Mouse (Mus musculus) heart, postnatal 10 days (tissue): ENCODE measurements around the gene Emx1. TPM values are rescaled to one million over a fixed set of nuclear protein-coding genes. Genes with fewer than 3 reads are reported as not detected.

Experiments used
- DNase-seq, 2 experiments: peaks; one replicate each; pipeline ENCODE4 v3.0.0; 2021
- intact Hi-C: fragments of 180-260 bp; cut with DNase I; formaldehyde crosslinking; loops from one replicate; pipeline ENCODE4 v1.15.1; 2025
- total RNA-seq, 2 experiments: library from RNA; stranded (reverse); gene quantifications; 2 replicates each; pipeline ENCODE4 v1.2.3; 2021

Gene Emx1
- total RNA-seq, 2 experiments from 2014 or later: not detected

DNA sequence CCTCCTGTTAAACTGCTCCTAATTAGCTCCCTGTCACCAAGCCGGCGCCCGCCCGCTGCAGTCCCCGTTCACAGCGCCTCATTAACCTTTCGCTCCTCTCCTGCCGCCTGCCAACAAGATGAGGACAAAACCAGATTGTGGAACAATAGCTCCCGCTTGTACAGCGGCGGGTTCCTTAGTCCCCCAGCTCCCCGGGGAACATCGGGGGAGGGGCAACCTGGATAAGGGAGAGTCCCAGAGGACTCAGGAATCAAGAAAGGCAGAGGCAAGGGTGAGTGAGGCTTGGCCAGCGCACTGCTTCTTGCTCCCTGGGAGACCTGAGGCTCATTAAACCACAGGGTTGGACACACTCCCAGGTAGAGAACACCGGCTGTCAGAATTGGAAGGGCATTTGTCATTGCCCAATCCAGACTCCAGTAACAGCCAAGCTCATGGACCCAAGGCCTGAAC, 37.2 kb downstream of the Emx1 start:
- peak in 1 of 2 experiments; percentile 1 for DNase-seq
- intact Hi-C loops: no loop called here

DNA sequence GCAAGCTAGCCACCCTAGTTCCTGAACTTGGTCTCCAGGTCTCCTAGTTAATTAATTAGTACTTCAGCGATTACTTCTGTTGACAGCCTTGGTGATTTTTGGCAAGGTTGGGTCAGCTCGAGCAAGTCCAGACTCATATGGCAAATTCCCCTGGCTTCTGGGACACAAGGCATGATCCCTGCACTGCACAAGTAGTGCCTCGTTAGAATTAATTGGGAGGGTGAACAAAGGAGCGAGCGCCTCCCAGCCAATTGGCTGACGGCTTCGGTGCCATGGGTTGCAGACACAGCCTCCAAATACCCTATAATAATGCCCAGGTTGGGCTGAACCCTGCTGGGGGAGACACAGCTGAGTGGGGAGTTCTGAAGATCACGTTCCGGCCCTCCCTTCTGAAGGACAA, 39.3 kb downstream of the Emx1 start:
- intact Hi-C loops: no loop called here
- no peak for DNase-seq

DNA sequence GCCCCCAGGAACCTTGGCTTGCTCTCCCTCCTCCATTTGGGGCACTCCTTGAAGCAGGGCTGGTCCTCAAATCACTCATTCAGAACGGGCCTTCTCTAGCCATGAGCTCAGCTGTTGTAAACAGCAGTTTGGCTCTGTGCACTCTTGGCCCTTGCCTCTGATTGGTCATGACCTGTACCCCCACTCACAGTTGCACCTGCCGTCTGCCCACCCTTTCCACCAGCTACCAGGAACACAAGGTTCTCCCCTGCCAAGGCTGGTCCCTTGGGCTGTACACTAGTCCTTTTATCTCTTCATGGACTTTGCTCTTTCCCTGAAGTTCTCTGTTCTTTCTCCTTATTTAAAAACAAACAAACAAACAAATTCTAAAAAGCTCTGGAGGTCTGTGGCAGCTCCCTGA, 40.3 kb downstream of the Emx1 start:
- no peak for DNase-seq
- intact Hi-C loops: no loop called here

DNA sequence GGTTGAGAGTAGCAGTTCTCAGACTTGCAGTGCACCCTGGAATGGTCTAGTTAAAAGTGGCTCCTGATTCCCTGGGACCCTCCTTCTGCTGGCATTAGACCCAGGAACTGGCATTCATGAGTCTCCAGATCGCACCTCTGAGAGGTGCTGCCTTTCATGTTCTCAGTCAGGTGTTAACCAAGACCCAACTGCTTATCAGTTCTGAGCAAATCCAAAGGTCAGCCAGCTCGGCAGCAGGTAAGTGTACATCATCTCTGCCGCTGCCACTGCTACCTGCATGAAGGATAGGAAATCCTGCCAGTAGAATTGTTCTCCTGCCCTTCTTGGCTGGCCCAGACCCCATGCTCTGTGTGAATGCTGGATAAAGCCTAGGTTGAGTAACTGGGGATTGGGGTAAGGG, 43.5 kb downstream of the Emx1 start:
- intact Hi-C loops: no loop called here
- DNase-seq: no peak

DNA sequence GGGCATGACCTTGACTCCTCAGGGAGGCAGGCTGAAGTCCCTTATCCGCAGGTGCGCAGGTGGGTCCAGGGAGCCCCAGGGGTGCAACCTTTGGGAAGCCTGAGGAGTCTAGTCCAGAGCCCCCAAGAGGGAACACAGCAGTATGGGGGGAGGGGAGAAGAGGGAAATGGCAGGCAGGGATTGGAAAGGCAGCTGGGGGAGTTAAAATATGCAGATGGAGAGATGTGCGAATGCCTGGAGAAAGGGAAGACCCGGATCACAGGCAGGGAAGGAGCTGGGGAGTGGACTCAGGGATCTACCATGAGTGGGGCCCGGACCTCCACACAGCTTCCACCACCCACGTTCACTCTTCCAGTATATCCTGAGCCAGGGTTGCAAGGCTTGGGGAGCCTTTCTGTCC, 44.2 kb downstream of the Emx1 start:
- no peak for DNase-seq
- intact Hi-C loops: no loop called here

DNA sequence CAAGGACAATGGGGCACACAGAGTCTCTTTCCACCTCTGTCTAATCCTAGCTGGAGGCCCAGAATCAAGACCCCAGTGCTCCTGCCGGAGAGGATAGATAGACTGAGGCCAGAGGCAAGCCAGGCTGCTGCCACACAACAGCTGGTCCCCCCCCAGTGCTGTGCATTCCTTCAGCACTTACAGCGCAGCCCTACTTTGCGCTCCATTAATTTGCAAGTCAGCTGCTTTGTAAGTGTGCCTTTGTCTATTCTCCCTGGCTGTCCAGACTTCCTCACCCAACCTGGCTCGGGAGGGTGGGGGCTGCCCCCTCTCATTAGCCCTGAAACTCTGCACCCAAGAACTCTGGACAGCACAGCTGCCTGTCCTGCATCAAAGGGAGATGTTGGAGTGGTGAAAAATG, 44.8 kb downstream of the Emx1 start:
- no peak for DNase-seq
- intact Hi-C loops: no loop called here

DNA sequence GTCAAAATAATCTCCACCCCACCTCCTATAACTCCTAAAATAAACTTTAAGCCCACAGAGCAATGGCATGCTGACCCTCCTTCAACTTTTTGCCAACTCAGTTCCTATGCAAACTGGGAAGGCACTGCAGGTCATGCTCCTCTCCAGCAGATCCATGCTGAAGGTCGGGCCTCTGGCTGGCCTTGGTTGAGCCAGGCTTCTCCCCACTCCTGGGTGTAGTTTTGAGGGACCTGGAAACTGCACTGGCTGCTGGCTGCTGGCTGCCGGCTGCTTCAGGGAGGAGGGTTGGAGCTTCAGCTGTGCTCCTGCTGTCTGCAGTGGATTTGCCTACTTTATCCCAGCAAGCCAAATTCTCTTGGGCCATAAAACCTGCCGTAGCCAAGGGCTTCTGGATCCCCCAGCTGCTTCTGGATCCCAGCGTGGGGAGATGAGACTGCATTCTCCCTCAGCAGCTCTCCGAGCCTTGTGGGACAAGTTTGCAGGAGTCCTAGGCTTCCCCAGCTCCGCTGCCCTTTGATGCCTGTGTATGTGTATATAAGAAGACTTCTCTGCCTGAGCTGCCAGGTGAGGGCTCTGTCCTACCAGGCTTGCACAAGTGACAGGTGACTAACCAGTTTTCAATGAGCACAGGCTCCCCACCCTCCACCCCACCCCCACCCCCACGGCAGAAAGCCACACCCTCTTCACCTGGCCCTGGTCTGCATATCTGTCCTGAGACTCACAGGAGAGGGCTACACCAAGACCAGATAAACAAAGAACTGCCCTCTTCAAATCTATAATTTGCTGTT, 45.8 kb downstream of the Emx1 start:
- peak in 1 of 2 experiments; percentile 12 for DNase-seq
- intact Hi-C loops: no loop called here

DNA sequence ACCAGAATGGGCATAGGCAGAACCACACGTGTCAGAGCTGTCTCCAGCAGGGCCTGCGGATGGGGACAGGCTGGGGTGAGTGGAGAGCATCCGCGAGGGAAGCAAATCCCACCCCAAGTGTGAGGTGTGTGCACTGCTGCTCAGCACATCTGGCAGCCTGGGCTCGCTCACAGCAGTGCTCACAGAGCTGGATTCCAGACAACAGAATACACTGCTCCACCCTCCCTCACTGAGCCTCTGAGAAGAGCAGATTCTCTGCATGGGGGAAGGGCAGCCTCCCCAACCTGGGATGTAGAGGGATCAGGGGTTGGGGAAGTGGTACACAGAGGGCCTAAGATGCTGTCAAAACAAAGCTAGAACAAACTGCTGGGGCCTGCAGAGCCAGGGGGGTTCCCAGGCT, 47.6 kb downstream of the Emx1 start:
- intact Hi-C loops: no loop called here
- DNase-seq: peak in 1 of 2 experiments; percentile 4

DNA sequence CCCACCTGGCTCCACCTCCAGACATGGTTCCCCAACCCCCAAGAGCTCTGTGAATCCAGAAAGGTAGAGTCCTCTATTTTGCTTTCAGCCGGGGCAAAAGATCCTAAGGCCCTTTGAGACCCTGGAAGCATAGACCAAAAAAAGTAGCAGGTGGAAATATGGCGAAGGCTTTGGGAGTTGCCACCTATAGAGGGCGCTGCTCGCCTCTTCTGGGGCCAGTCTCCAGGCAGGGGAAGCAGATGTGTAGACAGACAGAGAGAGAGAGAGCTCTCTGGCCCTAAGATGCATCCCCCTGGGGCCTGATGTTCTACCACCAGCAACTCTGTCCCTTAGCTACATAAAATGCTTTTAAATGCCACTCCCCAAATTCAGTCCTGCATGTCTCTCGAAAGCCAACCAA, 49.8 kb downstream of the Emx1 start:
- DNase-seq: peak; percentile 13 to 37
- intact Hi-C loops: no loop called here

DNA sequence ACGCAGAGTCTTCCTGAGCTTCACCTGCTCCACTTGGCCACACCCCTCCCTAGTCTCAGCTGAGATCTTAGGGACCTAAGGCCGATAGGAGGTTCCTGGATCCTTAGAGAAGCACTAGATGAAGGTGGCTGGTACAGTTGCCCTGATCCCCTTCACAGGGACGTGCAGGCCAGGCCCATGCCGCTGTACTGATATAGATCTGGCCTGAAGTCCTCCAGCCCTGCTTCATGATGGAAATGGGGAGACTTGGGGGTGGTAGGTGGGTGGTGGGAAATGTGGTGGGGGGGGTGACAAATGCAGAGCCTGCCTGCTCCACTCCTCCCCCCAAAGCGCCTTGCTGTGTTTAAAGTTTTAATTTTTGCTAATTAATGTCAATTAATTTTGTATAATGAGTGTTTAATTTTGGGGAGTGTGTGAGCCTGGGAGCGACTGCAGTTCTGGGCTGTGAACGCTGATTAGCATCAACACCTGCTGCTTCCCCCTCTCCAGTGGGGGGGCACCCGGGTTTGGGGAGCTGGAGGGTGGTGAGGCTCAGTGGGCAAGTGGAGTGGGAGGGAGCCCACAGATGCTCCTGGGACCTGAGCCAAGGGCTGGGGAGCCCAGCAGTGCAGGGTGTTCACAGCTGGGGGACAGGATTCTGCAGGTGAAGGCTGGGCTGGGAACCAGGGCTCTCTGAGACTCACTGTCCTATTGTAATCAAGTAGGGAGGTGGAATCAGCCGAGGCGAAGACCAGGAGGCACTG, 50.5 kb downstream of the Emx1 start:
- DNase-seq: no peak
- intact Hi-C loops: no loop called here

DNA sequence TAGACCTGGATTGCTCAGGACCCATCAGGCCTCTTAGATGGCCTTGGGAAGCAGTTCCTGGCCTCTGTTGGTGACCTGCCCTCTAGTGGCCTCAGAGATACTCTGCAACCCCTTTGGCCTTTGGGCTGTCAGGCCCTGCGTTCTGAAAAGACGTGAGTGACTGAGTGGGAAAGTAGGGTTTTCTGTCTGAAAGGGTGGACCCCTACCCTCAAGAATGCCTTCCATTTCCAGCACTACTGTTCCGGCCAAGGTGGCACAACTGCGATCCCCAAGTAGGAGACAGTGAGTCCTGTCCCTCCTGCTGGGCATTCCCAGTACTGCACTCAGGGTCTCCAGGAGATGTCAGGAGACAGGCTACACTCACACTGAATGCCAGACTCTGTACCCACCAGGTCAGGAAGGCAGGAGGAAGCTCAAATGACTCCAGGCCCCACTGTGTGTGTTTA, 51.8 kb downstream of the Emx1 start:
- DNase-seq: peak; percentile 79 to 87
- intact Hi-C loops: loop anchor here (1.0 kb wide), 1 partner anchor 79 kb away; no protein-coding TSS in a partner anchor

DNA sequence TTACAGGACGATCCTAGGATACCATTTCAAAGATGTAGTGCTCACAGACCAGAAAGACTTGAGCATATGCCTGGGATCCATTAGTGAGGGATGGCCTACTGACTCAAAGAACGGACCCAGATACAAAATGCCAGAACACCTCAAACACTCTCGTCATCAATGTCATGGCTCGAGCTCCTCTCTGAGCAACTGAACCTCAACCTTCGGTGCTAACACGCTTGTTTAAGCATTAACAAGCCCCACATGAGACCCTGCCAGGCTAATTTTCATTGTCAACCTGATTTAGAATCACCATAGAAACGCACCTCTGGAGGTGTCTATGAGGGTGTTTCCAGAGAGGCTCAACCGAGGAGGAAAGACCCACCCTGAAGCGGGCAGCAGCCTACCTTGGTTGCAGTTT, 62.6 kb downstream of the Emx1 start:
- intact Hi-C loops: no loop called here
- no peak for DNase-seq

DNA sequence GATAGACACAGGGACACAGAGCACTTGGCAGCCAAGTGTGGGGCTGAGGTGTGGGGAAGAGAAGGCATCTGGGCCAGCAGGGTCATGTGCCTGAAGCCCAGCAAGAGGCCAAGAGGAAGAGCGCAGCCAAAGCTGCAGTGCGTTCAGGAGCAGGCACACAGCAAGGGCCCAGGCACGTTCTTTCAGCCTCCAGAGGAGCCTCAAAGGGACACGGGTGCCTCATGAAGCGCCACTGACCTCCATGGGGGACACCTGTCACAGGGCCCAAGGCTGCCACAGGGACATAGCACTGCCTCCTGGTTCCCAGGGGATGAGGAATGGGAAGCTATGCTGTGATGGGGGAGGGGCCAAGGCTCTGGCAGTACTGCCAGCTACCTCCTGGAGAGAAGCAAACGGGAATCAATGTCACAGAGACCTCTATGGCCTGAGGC, 63.6 kb downstream of the Emx1 start:
- DNase-seq: peak; percentile 41 to 55
- intact Hi-C loops: no loop called here

DNA sequence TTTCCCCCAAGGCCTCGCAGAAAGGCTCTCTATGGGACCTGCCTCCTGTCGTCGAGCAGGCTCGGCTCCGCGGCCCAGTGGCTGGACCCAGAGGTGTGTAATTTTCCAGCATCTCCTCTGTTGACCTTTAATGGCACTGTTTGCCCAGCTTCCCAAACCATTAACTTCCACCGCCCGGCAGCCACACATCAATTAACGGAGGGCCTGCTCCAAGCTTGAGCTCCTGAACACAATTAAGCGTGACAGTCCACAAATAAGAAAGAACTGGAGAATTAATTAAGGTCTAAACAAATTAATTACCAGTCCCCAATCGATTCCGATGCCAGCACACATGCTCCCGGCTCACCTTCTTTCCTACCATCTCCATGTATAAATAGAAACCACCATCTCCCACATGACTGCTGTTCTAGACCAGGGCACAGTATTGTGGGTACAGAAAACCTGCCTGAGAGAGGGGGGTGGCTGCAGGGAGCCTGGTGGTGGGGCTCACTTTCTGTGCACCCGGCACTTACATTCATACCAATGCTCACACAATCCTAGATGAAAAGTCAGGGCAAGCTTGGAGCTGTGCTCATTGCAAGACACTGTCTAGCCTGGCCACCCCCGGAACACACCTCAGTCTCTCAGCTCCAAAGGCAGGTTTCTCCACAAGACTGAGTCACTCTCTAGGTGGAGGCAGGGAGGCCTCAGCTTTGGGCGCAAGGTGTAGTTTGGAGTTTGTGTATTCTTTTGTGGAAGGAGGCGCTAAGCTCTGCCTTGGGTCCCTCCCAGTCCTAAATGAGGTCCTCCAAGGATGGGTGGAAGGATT, 65.2 kb downstream of the Emx1 start:
- intact Hi-C loops: no loop called here
- DNase-seq: no peak

DNA sequence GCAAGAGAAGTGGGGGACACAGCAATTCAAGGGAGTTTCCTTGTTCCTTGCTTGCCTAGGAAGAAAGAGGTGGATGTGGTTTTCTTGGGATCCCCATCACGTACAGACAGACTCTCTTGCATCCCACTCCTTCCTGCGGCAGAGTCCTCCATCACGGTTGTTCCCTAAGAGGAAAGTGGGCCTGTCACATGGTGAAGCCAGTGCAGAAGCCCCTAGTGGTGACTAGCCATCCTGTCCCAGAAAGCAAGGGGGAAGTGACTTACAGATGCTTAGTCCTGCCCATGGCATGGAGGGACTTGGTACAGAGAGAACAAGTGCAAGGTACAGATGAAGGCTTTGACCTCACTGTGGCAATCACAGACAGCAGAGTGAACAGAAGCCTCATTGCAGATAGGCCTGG, 66.0 kb downstream of the Emx1 start:
- intact Hi-C loops: no loop called here
- peak in 1 of 2 experiments; percentile 22 for DNase-seq

Other genes with a start within 250 kb of the Emx1 start
- gene Exoc6b, start 117.9 kb upstream of the Emx1 start, total RNA-seq: 10 to 100 TPM; 21.8 to 24.2 TPM
- gene Spr, start 49.7 kb upstream of the Emx1 start, total RNA-seq: 10 to 100 TPM; 57.6 to 58.9 TPM
- gene Sfxn5, start 146.0 kb downstream of the Emx1 start, total RNA-seq: 1 to 10 TPM; 3.1 to 6.0 TPM
- gene Rab11fip5, start 187.2 kb downstream of the Emx1 start, total RNA-seq: 10 to 100 TPM; 65.4 to 73.1 TPM
- gene Noto, start 236.4 kb downstream of the Emx1 start, total RNA-seq: not detected
- 10 to 100 TPM; 11.1 to 12.5 TPM for gene Smyd5, start 244.6 kb downstream of the Emx1 start, total RNA-seq